Mouse (Mus musculus) forebrain, embryonic 16.5 days (tissue): ENCODE measurements at regions not wholly inside any gene's neighbourhood (a gene's known extent, or its start where the extent isn't known, plus 50 kb on each side); places are given as distances from the start of the nearest gene placed in this dataset.

Experiments
- ATAC-seq: fragments of 200-750 bp; cut with Nextera tagmentation; 2 replicates; pipeline ENCODE4 v1.8.0; 2017; ENCODE audit warnings: mild to moderate bottlenecking, moderate library complexity
- H3K27ac ChIP-seq: fragments of 300-500 bp; sonication (generic); 2 replicates; pipeline ENCODE4 v1.5.1; 2014; ENCODE audit warnings: low read length, control low read depth
- H3K27me3 ChIP-seq: fragments of 300-500 bp; sonication (generic); replicated peaks from 2 replicates; pipeline ENCODE4 v1.6.1; 2014; ENCODE audit warnings: low read length; ENCODE audit not compliant: control insufficient read depth, insufficient read depth
- H3K36me3 ChIP-seq: fragments of 300-500 bp; sonication (generic); 2 replicates; pipeline ENCODE4 v1.6.1; 2014; ENCODE audit not compliant: control insufficient read depth, insufficient read depth
- H3K4me1 ChIP-seq: fragments of 300-500 bp; sonication (generic); replicated peaks from 2 replicates; pipeline ENCODE4 v1.6.1; 2014; ENCODE audit warnings: low read length; ENCODE audit not compliant: control insufficient read depth, insufficient read depth
- H3K4me2 ChIP-seq: fragments of 300-500 bp; sonication (generic); 2 replicates; pipeline ENCODE4 v1.6.1; 2014; ENCODE audit warnings: mild to moderate bottlenecking, low read length, control low read depth
- H3K4me3 ChIP-seq: fragments of 300-500 bp; sonication (generic); replicated peaks from 2 replicates; pipeline ENCODE4 v1.5.1; 2014; ENCODE audit warnings: mild to moderate bottlenecking, low read length, control low read depth
- H3K9ac ChIP-seq: fragments of 300-500 bp; sonication (generic); replicated peaks from 2 replicates; pipeline ENCODE4 v1.6.1; 2014; ENCODE audit warnings: low read depth, low read length, control low read depth
- H3K9me3 ChIP-seq: fragments of 300-500 bp; sonication (generic); 2 replicates; pipeline ENCODE4 v1.6.1; 2016; ENCODE audit warnings: low read length; ENCODE audit not compliant: control insufficient read depth
- WGBS: fragments of 180-500 bp; shearing (Covaris S2); extraction: QIAGEN DNeasy Blood & Tissue Kit; methylation state at CpG from one replicate; pipeline ENCODE4 v1.1.7; 2014; 5-methylcytosine and 5-hydroxymethylcytosine counted together

DNA sequence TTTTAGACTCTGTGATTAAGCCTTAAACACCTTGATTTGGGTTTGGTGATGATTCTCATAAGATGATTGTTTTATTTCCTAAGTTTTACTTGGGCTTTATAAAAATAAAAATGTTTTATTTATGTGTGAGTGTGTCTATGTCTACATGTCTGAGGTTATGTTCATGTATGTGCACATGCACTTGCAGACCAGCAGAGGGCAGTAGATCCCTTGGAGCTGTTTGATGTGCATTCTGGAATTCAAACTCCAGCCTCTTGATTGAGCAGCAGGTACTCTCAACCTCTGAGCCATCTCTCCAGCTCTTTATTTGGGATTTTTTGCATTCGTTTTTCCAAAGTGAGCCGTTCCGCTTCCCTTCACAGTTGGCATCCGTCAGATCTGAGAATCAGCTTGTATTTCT, 161.8 kb upstream of the Mocs1 start:
- Histone ChIP-seq H3K4me2 (no peak overlapping the region), H3K36me3 (no peaks in the 10 kb centered on the region), H3K4me3 (no peak overlapping the region), H3K4me1 (peaks cover 9% of the 10 kb centered on the region; the same call in 1 of the 2 replicates), H3K9me3 (no peaks in the 10 kb centered on the region), H3K27ac (no peak overlapping the region), H3K9ac (no peak overlapping the region), H3K27me3 (no peaks in the 10 kb centered on the region; the same call in 1 of the 2 replicates)
- ATAC-seq = no peak
- WGBS = 90% methylated on average over 4 of the region's 4 CpGs

DNA sequence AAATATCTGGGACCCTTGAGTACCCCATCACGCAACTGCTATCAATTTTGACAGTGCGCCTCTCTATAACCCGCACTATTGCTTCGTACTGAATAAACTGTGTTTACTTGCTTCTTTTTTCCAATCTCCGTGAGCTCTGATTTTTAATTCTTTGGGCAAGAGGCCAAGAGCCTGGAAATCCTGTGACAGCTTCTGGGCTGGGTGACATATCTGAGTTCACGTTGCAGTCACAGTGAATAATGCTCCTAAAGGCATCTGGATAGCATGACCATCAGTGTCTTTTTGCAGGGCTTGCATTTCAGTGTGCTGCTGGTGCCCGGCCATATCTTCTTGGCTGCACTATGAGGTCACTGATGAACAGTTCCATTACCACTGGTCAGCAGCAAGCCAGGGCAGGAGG, 158.2 kb upstream of the Mocs1 start:
- H3K27ac ChIP-seq = no peak overlapping the region
- H3K27me3 ChIP-seq = no peaks in the 10 kb centered on the region
- no peak overlapping the region for H3K4me3 ChIP-seq
- H3K36me3 ChIP-seq = no peaks in the 10 kb centered on the region
- 51% methylated on average over 7 of the region's 7 CpGs for WGBS
- peak; percentile 49; the same call in 1 of the 2 replicates for ATAC-seq
- H3K4me1 ChIP-seq = peaks cover 10% of the 10 kb centered on the region
- H3K9ac ChIP-seq = no peak overlapping the region
- no peak overlapping the region for H3K4me2 ChIP-seq
- no peaks in the 10 kb centered on the region for H3K9me3 ChIP-seq

DNA sequence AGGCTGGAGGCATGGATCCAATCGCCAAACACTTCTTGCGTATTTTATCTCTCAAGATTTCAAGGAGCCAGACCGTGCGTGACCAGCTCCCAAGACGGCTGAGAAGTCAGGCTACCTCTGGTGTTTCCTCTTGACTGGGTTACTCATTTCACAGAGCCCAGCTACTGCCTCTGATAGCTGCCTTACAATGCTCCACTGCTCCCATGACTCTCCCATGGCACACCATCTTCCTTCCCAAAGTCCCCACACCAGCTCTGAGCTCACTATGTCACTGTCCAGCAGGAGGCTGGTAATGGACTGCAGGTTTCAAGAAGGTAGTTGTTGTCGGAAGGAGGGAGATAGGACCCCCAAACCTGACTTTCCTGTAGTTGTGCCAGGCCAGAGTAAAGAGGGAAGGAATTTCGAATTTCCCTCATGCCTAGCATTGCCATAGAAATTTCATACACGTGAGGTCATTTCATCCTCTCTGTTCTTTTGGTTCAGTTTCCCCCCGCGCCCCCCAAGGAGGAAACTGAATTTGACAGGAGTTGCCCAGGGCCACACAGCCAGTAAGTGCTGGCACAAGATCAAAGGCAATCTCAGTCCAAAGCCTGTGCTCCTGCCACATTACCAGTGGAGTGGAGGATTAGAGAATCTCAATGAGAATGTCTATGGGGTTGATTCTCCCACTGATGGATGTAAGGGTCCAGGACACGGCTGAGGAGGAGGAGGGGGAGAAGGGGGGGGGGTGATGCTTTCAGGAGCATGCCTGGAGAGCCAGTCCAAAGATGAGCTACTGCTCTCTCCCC, 155.3 kb upstream of the Mocs1 start:
- Histone ChIP-seq H3K27me3 (no peaks in the 10 kb centered on the region), H3K27ac (no peak overlapping the region), H3K9me3 (no peaks in the 10 kb centered on the region), H3K9ac (no peak overlapping the region), H3K4me3 (no peak overlapping the region), H3K4me2 (no peak overlapping the region), H3K4me1 (peaks cover 10% of the 10 kb centered on the region), H3K36me3 (no peaks in the 10 kb centered on the region)
- WGBS = 62% methylated on average over 11 of the region's 11 CpGs
- ATAC-seq = peak; percentile 45; the same call in 1 of the 2 replicates

GRCm38 (mm10) chr17:49274936-49275335, 153.2 kb upstream of the Mocs1 start:
- no peak overlapping the region for H3K4me2 ChIP-seq
- no peak overlapping the region for H3K4me3 ChIP-seq
- no peaks in the 10 kb centered on the region for H3K27me3 ChIP-seq
- WGBS = 90% methylated on average over 3 of the region's 3 CpGs
- no peaks in the 10 kb centered on the region for H3K36me3 ChIP-seq
- peaks cover 18% of the 10 kb centered on the region for H3K4me1 ChIP-seq
- no peak overlapping the region for H3K9ac ChIP-seq
- ATAC-seq = no peak
- no peaks in the 10 kb centered on the region for H3K9me3 ChIP-seq
- no peak overlapping the region for H3K27ac ChIP-seq

DNA sequence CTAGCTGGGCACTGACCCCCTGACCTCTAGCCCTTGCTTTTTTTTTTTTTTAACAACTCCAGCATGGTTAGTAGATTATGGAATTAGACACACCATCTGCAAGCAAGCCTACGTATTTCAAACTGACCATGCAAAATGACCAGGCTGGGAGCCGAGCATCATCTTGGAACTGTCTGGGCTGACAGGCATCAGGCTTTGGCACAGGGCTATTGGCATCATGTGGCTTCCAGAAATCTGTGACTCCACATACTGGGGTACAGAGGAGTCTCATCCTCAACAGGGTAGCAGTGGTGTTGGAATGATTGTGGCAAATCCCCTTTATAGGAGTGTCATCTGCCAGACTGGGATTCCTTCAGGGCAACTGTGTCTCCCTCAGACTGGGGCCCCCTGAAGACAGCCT, 152.7 kb upstream of the Mocs1 start:
- H3K9me3 ChIP-seq = no peaks in the 10 kb centered on the region
- H3K27me3 ChIP-seq = no peaks in the 10 kb centered on the region
- H3K36me3 ChIP-seq = no peaks in the 10 kb centered on the region
- peaks cover 14% of the 10 kb centered on the region for H3K4me1 ChIP-seq
- H3K4me2 ChIP-seq = no peak overlapping the region
- H3K9ac ChIP-seq = no peak overlapping the region
- H3K27ac ChIP-seq = no peak overlapping the region
- 79% methylated on average over 2 of the region's 2 CpGs for WGBS
- H3K4me3 ChIP-seq = no peak overlapping the region
- no peak for ATAC-seq

GRCm38 (mm10) chr17:49275916-49276315, 152.2 kb upstream of the Mocs1 start:
- ATAC-seq = no peak
- 100% methylated on average over 2 of the region's 2 CpGs for WGBS
- Histone ChIP-seq H3K36me3 (no peaks in the 10 kb centered on the region), H3K27me3 (no peaks in the 10 kb centered on the region), H3K9me3 (no peaks in the 10 kb centered on the region), H3K4me3 (no peak overlapping the region), H3K27ac (no peak overlapping the region), H3K4me2 (no peak overlapping the region), H3K9ac (no peak overlapping the region), H3K4me1 (peaks cover 14% of the 10 kb centered on the region)

DNA sequence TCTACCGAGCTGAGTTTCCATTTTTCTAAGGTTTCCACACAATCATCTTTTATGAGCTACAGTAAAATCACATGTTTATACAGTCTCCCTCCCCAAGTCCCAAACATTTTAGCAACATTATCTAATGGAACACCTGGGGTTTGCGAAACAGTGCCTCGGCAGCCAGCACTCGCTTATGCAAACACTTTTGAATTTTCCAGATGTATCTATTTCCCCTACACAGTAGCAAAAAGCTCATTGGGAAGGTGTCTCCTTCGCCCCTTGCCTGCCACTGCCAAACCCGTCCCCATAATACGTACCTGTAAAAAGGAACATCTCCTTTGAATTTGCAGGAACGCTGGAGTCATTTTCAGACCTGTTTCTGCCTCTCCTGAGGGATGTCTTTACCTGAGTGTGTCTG, 149.6 kb upstream of the Mocs1 start:
- 0 out of 2 replicates have a peak, but pooled peaks cover 3% of the 10 kb centered on the region for H3K9me3 ChIP-seq
- no peaks in the 10 kb centered on the region for H3K27me3 ChIP-seq
- no peak for ATAC-seq
- no peak overlapping the region for H3K4me2 ChIP-seq
- no peak overlapping the region for H3K4me3 ChIP-seq
- H3K9ac ChIP-seq = no peak overlapping the region
- H3K27ac ChIP-seq = peak overlapping the region; percentile 56; the same call in 1 of the 2 replicates
- peaks cover 11% of the 10 kb centered on the region; the same call in 1 of the 2 replicates for H3K4me1 ChIP-seq
- 83% methylated on average over 8 of the region's 8 CpGs for WGBS
- no peaks in the 10 kb centered on the region for H3K36me3 ChIP-seq

DNA sequence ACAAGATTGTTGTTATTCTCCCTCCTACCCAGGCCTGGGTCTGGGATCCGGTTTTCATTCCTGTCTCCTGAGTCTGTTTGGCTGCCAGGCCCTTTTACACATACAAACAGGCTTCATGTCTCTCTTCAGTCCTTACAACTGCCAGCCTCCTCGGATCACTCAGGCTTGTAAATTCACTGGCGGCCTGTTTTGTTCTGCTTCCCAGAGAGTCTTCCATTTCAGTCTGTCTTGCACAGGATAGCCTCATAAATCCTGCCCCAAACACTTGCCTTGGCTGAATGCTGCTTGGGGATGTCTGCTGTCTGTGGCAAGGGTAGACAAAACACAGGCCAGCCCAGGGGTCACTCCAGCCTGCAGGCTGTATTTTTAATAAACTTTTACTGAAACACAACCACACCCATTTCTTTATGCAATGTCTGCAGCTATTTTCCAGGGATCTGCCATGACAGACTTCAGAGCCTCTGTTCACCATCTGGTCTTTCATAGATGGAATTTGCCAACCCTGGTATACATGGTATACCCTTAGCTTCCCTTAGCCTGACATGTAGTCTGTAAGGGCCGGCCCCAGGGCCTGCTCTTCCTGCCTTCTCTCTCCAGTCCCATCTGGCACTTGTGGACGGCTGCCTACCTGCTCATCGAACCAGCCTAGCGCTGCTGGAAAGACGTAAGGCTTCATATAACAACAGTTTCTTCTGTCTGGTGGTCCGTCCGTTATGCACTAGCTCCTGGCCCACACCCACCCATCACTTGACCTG, 149.0 kb upstream of the Mocs1 start:
- ATAC-seq = peak; percentile 81
- H3K27ac ChIP-seq = peak overlapping the region; percentile 58
- peaks cover 11% of the 10 kb centered on the region; the same call in 1 of the 2 replicates for H3K4me1 ChIP-seq
- no peaks in the 10 kb centered on the region for H3K27me3 ChIP-seq
- no peak overlapping the region for H3K4me2 ChIP-seq
- H3K36me3 ChIP-seq = no peaks in the 10 kb centered on the region
- H3K9me3 ChIP-seq = 0 out of 2 replicates have a peak, but pooled peaks cover 3% of the 10 kb centered on the region
- H3K4me3 ChIP-seq = no peak overlapping the region
- 65% methylated on average over 10 of the region's 10 CpGs for WGBS
- no peak overlapping the region for H3K9ac ChIP-seq

DNA sequence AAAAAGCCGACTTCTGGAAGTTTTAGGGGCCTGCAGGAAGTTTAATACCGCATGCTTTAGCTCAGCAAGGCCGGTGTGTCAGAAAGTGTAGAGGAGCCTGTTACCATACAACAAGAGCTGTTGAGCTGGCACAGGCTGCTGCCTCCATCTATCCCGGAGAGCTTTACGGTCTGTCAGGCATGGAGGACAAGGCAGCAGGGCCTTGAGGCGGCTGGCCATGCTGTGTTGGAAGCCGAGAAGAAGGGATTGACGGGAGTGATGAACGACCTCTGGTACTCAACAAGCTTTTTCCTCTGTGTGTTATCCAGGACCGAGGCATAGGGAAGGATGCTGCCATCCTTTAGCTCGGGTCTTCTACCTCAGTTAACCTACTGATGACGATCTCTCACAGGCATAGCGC, 146.8 kb upstream of the Mocs1 start:
- no peak for ATAC-seq
- H3K4me2 ChIP-seq = no peak overlapping the region

More for the DNA sequence above, 146.8 kb upstream of the Mocs1 start:
- 91% methylated on average over 13 of the region's 13 CpGs for WGBS
- no peak overlapping the region for H3K9ac ChIP-seq
- 0 out of 2 replicates have a peak, but pooled peaks cover 3% of the 10 kb centered on the region for H3K9me3 ChIP-seq
- H3K4me1 ChIP-seq = peaks cover 11% of the 10 kb centered on the region; the same call in 1 of the 2 replicates
- no peaks in the 10 kb centered on the region for H3K36me3 ChIP-seq
- H3K27ac ChIP-seq = no peak overlapping the region
- H3K27me3 ChIP-seq = no peaks in the 10 kb centered on the region
- H3K4me3 ChIP-seq = no peak overlapping the region
